Mouse (Mus musculus) frontal cortex, adult (tissue): Measurements from ENCODE around the gene Wdr78.

Source experiments
- ATAC-seq: cut with Nextera tagmentation; 2 replicates; pipeline ENCODE4 v1.9.2; 2017; ENCODE audit warnings: mild to moderate bottlenecking, moderate library complexity, mixed read lengths; ENCODE audit not compliant: low TSS enrichment

Wdr78 gene

GRCm38 (mm10) chr4:103056909-103057308, 57.4 kb downstream of the Wdr78 start:
- ATAC-seq = peak; percentile 59; the same call in 1 of the 2 replicates

- ATAC-seq = no peak
Observed at GRCm38 (mm10) chr4:103048046-103048445, 66.3 kb downstream of the Wdr78 start.

- ATAC-seq = no peak
Observed at GRCm38 (mm10) chr4:103042997-103043396, 71.4 kb downstream of the Wdr78 start.

GRCm38 (mm10) chr4:103039838-103040191, 74.5 kb downstream of the Wdr78 start:
- ATAC-seq = no peak

GRCm38 (mm10) chr4:103039103-103039837, 75.1 kb downstream of the Wdr78 start:
- ATAC-seq = no peak

- ATAC-seq = no peak
Observed at GRCm38 (mm10) chr4:103028177-103029088, 85.9 kb downstream of the Wdr78 start.

- no peak for ATAC-seq
Observed at GRCm38 (mm10) chr4:103027745-103028144, 86.6 kb downstream of the Wdr78 start.

GRCm38 (mm10) chr4:103026621-103027020, 87.7 kb downstream of the Wdr78 start, which contains the start of gene Insl5:
Gene Insl5, minus strand, starts transcription at chr4:103026842.
- no peak for ATAC-seq

- ATAC-seq = peak; percentile 88
Observed at GRCm38 (mm10) chr4:103013490-103013889, 100.9 kb downstream of the Wdr78 start.

DNA sequence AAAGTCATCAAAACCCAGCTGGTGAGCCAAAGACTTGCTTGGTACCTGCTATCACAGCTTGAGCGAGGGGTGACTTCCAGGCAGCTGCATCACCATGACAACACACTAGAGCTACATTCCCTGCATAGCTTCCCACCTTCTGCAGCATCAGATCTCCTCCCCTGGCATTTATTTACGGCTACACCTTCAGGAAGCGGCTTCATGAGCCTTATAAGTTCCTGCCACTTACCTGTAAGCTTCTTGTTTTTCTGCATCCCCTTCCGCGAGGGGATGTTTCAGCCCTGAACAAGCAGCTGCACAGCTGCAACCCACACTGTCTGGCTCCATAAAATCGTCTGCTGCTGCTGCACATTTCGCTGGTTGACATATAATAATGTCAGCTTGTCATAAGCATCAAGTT, 102.5 kb downstream of the Wdr78 start:
- ATAC-seq = peak; percentile 77; the same call in 1 of the 2 replicates

DNA sequence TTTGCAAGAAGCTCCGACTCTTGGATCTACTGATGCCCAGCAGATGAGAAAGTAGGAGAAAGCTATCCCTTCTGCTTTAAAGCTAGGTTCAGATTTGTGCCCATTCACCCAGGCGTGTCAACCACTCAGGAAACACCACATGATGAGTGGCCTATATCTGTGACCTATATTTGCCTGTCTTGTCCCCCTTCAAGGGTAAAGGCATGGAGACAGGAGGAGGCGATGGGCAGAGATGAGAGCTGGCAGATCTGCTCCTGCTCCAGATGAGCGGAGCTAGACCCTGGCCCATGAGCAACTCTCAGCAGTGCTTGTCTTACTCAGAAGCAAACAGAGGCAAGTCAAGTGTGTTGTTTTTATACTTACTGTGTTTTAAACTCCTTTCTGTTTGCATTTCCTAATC, 103.6 kb downstream of the Wdr78 start:
- ATAC-seq = no peak

GRCm38 (mm10) chr4:103006943-103007418, 107.4 kb downstream of the Wdr78 start:
- no peak for ATAC-seq

- no peak for ATAC-seq
Observed at GRCm38 (mm10) chr4:103006266-103006665, 108.1 kb downstream of the Wdr78 start.

- ATAC-seq = no peak
Observed at GRCm38 (mm10) chr4:103005190-103005945, 109.0 kb downstream of the Wdr78 start.

GRCm38 (mm10) chr4:103004681-103005080, 109.7 kb downstream of the Wdr78 start:
- ATAC-seq = no peak

DNA sequence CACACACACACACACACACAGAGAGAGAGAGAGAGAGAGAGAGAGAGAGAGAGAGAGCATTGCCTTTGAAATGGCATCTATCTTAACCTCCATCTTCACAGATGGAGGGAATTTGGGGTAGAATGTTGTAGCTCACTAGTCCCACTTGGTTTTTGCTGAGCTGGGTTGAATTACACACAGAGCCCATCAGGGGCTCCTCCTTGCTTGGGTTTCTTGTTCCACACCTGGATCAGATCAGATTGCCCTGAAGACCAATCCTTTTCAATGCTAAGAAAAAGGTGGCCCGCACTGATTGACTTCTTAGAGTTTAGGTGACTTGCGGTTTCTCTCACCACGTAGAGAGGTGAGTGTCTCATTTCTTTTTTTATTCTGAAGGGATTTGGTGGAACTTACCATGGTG, 122.7 kb downstream of the Wdr78 start:
- ATAC-seq = no peak

- ATAC-seq = no peak
Observed at GRCm38 (mm10) chr4:102990595-102991340, 123.6 kb downstream of the Wdr78 start.

DNA sequence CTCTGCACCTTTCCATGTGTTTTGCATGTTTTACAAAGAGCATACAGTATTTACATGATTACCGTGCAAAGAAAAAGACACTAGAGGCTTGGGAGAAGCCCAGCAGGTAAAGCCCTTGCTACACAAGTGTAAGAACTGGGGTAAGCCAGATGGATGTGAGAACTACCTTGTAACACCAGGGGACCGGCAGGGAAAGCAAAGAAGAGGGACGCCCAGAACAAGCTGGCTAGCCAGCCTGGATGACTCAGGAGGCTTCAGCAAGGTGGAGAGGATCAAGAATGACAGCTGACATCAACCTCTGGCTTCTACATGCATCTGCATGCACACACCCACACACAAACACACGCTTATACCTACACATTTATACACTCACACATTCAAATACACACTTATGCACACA, 124.3 kb downstream of the Wdr78 start:
- ATAC-seq = no peak

DNA sequence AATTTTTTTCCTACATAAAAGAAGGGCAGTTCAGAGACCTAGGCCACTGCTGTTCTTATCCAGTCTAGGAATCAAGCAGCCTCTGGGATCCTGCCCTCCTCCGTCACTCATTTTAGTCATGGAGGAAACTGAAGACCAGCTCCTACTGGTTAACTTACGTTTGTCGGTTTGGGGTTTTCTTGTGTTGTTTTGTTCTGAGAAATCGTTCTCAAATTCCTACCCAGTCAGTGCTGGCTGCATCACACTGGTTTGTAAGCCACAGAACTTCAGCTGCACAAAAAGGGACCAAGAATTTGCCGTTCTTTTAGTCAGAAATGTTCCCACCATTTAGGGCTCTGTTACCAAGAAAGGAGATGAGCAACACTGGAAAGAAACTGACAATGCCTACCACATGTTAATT, 125.0 kb downstream of the Wdr78 start:
- ATAC-seq = no peak

DNA sequence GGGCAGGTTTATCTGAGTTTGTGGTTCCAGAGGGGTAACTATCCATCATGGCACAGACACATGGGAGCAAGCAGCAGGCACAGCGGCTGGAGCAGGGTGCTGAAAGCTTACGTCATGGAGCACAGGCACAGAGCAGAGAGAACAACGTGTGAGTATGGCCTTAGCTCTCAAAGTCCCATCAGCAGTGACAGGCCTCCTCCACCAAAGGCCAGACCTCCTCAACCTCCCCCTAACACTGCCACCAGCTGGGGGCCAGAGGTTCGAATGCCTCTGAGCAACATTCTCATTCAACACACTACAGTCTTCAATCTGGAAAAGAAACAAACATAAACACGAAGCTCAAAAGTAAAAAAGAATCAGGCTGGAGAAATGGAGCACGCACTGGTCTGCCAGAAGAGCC, 125.8 kb downstream of the Wdr78 start:
- ATAC-seq = no peak
